Mouse (Mus musculus): ENCODE data around the gene Cdpf1.

The Cdpf1 gene

GRCm38 (mm10) chr15:85762761-85763160 is 48.7 kb downstream of the Cdpf1 start:
- DNase-seq (ENCODE audit: low spot score) = no peak

DNA sequence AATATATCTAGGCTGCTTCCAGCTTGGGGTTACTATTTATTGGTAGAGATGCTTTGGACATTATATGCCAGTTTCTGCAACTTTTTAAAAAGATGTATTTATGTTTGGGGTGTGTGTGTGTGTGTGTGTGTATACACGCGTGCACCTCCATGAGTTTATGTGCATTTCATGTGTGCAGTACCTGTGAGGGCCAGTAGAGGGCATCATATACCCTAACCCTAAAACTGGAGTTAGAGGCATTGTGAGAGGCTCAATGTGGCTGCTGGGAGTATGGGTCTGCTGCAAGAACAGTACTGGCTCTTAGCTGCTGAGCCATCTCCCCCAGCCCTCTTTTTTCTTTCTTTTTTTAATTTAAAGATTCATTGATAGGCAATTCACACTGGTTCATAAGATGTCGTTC is 53.7 kb downstream of the Cdpf1 start:
- no peak for DNase-seq (ENCODE audit: low spot score)

Data from spleen, adult 12 weeks (tissue).